Mouse (Mus musculus) ES-Bruce4 (cell line): ENCODE measurements around the gene CN725425. TPM values are rescaled to one million over a fixed set of nuclear protein-coding genes. Genes with fewer than 3 reads are reported as not detected.

Experiments
- H3K27ac ChIP-seq: 2 replicates; pipeline ENCODE4 v1.5.1; 2012; ENCODE audit warnings: low read length, inconsistent platforms; ENCODE audit not compliant: insufficient read depth
- H3K27me3 ChIP-seq: 2 replicates; pipeline ENCODE4 v1.6.1; 2012; ENCODE audit warnings: mild to moderate bottlenecking, low read length, inconsistent platforms; ENCODE audit not compliant: control insufficient read depth, poor library complexity, insufficient read depth, severe bottlenecking
- H3K36me3 ChIP-seq: 2 replicates; pipeline ENCODE4 v1.6.1; 2012; ENCODE audit warnings: inconsistent platforms, mild to moderate bottlenecking, low read length, moderate library complexity; ENCODE audit not compliant: control insufficient read depth, poor library complexity, insufficient read depth, severe bottlenecking
- H3K4me1 ChIP-seq: one replicate; pipeline ENCODE4 v1.8.1; 2011; ENCODE audit warnings: low read length; ENCODE audit not compliant: control insufficient read depth, insufficient read depth
- H3K4me3 ChIP-seq: 2 replicates; pipeline ENCODE4 v1.5.1; 2011; ENCODE audit warnings: low read depth, mild to moderate bottlenecking, low read length
- H3K9ac ChIP-seq: 2 replicates; pipeline ENCODE4 v1.6.1; 2012; ENCODE audit warnings: low read depth, mild to moderate bottlenecking, inconsistent platforms; ENCODE audit not compliant: poor library complexity, severe bottlenecking
- H3K9me3 ChIP-seq: replicated peaks from 2 replicates; pipeline ENCODE4 v1.6.1; 2012; ENCODE audit warnings: mild to moderate bottlenecking, low read length, inconsistent platforms; ENCODE audit not compliant: control insufficient read depth, poor library complexity, insufficient read depth, severe bottlenecking
- CTCF ChIP-seq: IDR thresholded peaks from one replicate; pipeline ENCODE4 v1.8.1; 2011; ENCODE audit warnings: low read depth, low read length
- EP300 ChIP-seq: IDR thresholded peaks from 2 replicates; pipeline ENCODE4 v1.6.1; 2011; ENCODE audit warnings: low read depth, low read length; ENCODE audit not compliant: insufficient read depth
- POLR2A ChIP-seq: IDR thresholded peaks from one replicate; pipeline ENCODE4 v1.8.1; 2011; ENCODE audit warnings: low read length; ENCODE audit not compliant: insufficient read depth
- polyA plus RNA-seq: library from polyadenylated mRNA; stranded (reverse); fragments of >200 nt; gene quantifications from 2 replicates; pipeline ENCODE4 v1.2.4, GENCODE M21; 2011; ENCODE audit warnings: low read depth; ENCODE audit not compliant: missing spikeins, insufficient read depth, insufficient read length

The CN725425 gene
- polyA plus RNA-seq, 1 experiment = 2.2 TPM

DNA sequence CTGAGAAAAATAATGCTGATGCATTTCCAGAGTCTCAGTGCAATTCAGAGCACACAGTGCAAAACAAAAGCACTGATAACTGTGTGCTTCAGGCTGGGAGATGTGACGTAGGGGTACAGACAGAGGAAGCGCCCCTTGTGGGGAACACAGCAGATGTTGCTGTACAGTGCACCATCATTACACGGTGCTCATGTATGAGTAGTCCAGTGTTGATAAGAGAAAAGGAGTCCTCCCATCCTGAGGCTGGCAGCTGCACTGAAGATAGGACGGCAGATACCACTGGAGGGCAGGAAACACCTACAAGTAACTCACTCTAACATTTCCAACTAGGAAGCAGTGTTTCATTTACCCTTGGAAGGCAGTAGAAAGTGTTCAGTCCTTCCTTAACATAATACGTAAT is 61.3 kb downstream of the CN725425 start:
- no peaks in the 10 kb centered on the region; the same call in 1 of the 2 replicates for H3K9me3 ChIP-seq
- H3K27ac ChIP-seq = no peak overlapping the region
- no peak for TF ChIP-seq POLR2A
- TF ChIP-seq EP300 = no peak
- no peak for TF ChIP-seq CTCF
- H3K36me3 ChIP-seq = no peaks in the 10 kb centered on the region
- H3K4me1 ChIP-seq = no peaks in the 10 kb centered on the region
- H3K4me3 ChIP-seq = no peak overlapping the region
- H3K27me3 ChIP-seq = no peaks in the 10 kb centered on the region
- H3K9ac ChIP-seq = no peak overlapping the region

DNA sequence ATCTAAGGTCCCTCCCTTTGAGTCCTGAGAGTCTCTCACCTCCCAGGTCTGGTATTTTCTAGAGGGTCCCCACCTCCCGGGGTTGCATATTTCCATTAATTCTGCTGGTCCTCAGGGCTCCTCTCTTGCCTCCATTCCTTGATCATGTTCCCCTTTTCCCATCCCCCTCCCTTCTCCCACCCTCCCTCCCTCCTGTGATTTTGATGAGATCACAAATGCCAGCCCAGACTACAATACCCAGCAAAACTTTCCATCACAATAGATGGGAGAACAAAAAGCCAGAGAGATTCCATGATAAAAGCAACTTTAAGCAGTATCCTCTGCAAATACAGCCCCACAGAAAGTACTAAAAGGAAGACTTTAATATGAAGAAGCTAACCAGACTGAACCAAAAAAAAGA is 64.6 kb downstream of the CN725425 start:
- no peaks in the 10 kb centered on the region; the same call in 1 of the 2 replicates for H3K9me3 ChIP-seq
- H3K4me1 ChIP-seq = no peaks in the 10 kb centered on the region
- H3K4me3 ChIP-seq = no peak overlapping the region
- no peaks in the 10 kb centered on the region for H3K27me3 ChIP-seq
- TF ChIP-seq POLR2A = no peak
- TF ChIP-seq CTCF = no peak
- no peak for TF ChIP-seq EP300
- H3K9ac ChIP-seq = no peak overlapping the region
- no peaks in the 10 kb centered on the region for H3K36me3 ChIP-seq
- H3K27ac ChIP-seq = no peak overlapping the region

GRCm38 (mm10) chr15:91268532-91268931 is 69.2 kb downstream of the CN725425 start:
- Histone ChIP-seq H3K27me3 (no peaks in the 10 kb centered on the region), H3K27ac (no peak overlapping the region), H3K9me3 (no peaks in the 10 kb centered on the region), H3K9ac (no peak overlapping the region), H3K36me3 (no peaks in the 10 kb centered on the region), H3K4me1 (no peaks in the 10 kb centered on the region), H3K4me3 (no peak overlapping the region)
- TF ChIP-seq CTCF (no peak), EP300 (no peak), POLR2A (no peak)

DNA sequence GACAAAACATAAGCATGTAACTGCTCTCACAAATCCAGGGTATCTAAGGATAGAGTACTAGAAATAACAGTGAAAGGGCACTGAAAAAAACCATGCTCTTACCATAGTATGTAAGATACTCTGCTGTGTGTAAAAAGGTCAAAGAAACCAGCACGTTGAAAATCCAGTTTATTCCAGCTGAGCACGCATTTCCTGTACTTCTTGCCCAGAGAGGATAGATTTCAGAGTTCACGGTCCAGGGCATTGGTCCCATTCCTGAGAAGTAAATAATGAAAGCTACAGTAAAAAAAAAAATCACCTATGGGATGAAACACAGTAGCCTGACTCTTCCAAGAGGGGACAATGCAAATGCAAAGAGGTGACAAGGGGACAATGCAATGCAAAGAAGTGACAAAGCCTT is 76.7 kb downstream of the CN725425 start:
- Histone ChIP-seq H3K4me1 (no peaks in the 10 kb centered on the region), H3K27ac (no peak overlapping the region), H3K4me3 (no peak overlapping the region), H3K36me3 (no peaks in the 10 kb centered on the region), H3K9ac (no peak overlapping the region), H3K9me3 (no peaks in the 10 kb centered on the region), H3K27me3 (no peaks in the 10 kb centered on the region)
- TF ChIP-seq EP300 = no peak
- TF ChIP-seq POLR2A = no peak
- TF ChIP-seq CTCF = no peak

DNA sequence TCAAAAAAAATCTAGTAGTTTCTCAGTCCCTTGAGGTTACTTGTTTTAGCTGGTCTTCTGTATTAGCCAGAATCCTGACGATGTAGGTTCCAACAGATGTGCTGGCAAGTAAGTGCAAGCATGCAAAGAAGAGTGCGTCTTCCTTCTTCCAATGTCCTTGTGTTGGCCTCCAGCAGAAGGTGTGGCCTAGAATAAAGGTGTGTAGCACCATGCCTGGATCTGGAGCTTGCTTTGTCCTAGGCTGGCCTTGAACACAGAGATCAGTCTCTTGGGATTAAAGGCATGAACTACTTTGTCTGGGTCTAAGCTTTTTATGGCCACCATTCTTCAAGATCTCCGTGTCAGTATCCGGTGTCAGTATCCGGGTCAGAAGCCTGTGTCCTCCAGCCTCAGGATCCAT is 80.3 kb downstream of the CN725425 start:
- Histone ChIP-seq H3K9ac (no peak overlapping the region), H3K4me3 (no peak overlapping the region), H3K27ac (no peak overlapping the region), H3K4me1 (no peaks in the 10 kb centered on the region), H3K36me3 (no peaks in the 10 kb centered on the region), H3K9me3 (no peaks in the 10 kb centered on the region), H3K27me3 (no peaks in the 10 kb centered on the region; the same call in 1 of the 2 replicates)
- TF ChIP-seq EP300 = no peak
- no peak for TF ChIP-seq POLR2A
- no peak for TF ChIP-seq CTCF

- H3K27me3 ChIP-seq = no peaks in the 10 kb centered on the region; the same call in 1 of the 2 replicates
- peaks cover 4% of the 10 kb centered on the region for H3K9me3 ChIP-seq
- H3K4me1 ChIP-seq = no peaks in the 10 kb centered on the region
- no peak for TF ChIP-seq CTCF
- TF ChIP-seq POLR2A = no peak
- no peak for TF ChIP-seq EP300
- H3K36me3 ChIP-seq = no peaks in the 10 kb centered on the region
- no peak overlapping the region for H3K9ac ChIP-seq
- H3K27ac ChIP-seq = no peak overlapping the region
- H3K4me3 ChIP-seq = no peak overlapping the region
These were observed 82.2 kb downstream of the CN725425 start for GRCm38 (mm10) chr15:91281521-91281920.
